Mouse (Mus musculus) thymus, adult 2 months (tissue): ENCODE results near the gene Prkaa1.

Experiments
- CTCF ChIP-seq: fragments of 200-500 bp; IDR thresholded peaks from 2 replicates; pipeline ENCODE4 v1.5.1; 2012; ENCODE audit warnings: mild to moderate bottlenecking, control low read depth, low read length, moderate library complexity, borderline replicate concordance; ENCODE audit not compliant: control insufficient read depth, poor library complexity, insufficient read depth; ENCODE audit errors: extremely low read depth
- POLR2A ChIP-seq: fragments of 200-500 bp; IDR thresholded peaks from 2 replicates; pipeline ENCODE4 v1.6.1; 2012; ENCODE audit warnings: mild to moderate bottlenecking, low read length, control low read depth, moderate library complexity; ENCODE audit not compliant: control insufficient read depth, poor library complexity, insufficient read depth; ENCODE audit errors: extremely low read depth

GRCm38 (mm10) chr15:5187116-5187515, 43.5 kb downstream of the Prkaa1 start:
- TF ChIP-seq CTCF (no peak), POLR2A (no peak)
